Mouse (Mus musculus) C2C12 (cell line): ENCODE measurements at regions not wholly inside any gene's neighbourhood (a gene's known extent, or its start where the extent isn't known, plus 50 kb on each side); places are given as distances from the start of the nearest gene placed in this dataset.

ENCODE experiments used
- H3K27me3 ChIP-seq: one replicate; pipeline ENCODE4 v1.6.1; 2011; ENCODE audit not compliant: control insufficient read depth, insufficient read depth, insufficient read length
- H3K36me3 ChIP-seq: one replicate; pipeline ENCODE4 v1.6.1; 2011; ENCODE audit not compliant: control insufficient read depth, insufficient read depth
- H3K4me3 ChIP-seq: one replicate; pipeline ENCODE4 v1.5.1; 2011; ENCODE audit warnings: mild to moderate bottlenecking, control low read depth; ENCODE audit not compliant: poor library complexity, insufficient read depth, severe bottlenecking
- H3K79me2 ChIP-seq: one replicate; pipeline ENCODE4 v1.6.1; 2011; ENCODE audit not compliant: control insufficient read depth, insufficient read depth
- H3K79me3 ChIP-seq: one replicate; pipeline ENCODE4 v1.6.1; 2011; ENCODE audit warnings: low read depth, control low read depth
- H3ac ChIP-seq: one replicate; pipeline ENCODE3; 2011; ENCODE audit warnings: low read depth; ENCODE audit not compliant: control insufficient read depth, insufficient read length
- CEBPB ChIP-seq: IDR thresholded peaks from one replicate; pipeline ENCODE4 v1.6.1; 2011; ENCODE audit warnings: low read depth, mild to moderate bottlenecking, control low read depth, moderate library complexity
- CTCF ChIP-seq: IDR thresholded peaks from one replicate; pipeline ENCODE4 v1.5.1; 2011; ENCODE audit not compliant: control insufficient read depth, insufficient read depth, insufficient read length
- FOSL1 ChIP-seq: IDR thresholded peaks from one replicate; pipeline ENCODE4 v1.8.0; 2011; ENCODE audit warnings: mild to moderate bottlenecking, low read length; ENCODE audit not compliant: poor library complexity, insufficient read depth, severe bottlenecking
- MAX ChIP-seq: IDR thresholded peaks from one replicate; pipeline ENCODE4 v1.6.1; 2011; ENCODE audit warnings: mild to moderate bottlenecking, control low read depth
- MYOD1 ChIP-seq: IDR thresholded peaks from one replicate; pipeline ENCODE4 v1.6.1; 2011; ENCODE audit warnings: low read depth; ENCODE audit not compliant: control insufficient read depth, insufficient read length
- MYOG ChIP-seq: IDR thresholded peaks from one replicate; pipeline ENCODE4 v1.6.1; 2011; ENCODE audit not compliant: control insufficient read depth, insufficient read length; ENCODE audit errors: extremely low read depth
- USF1 ChIP-seq: IDR thresholded peaks from one replicate; pipeline ENCODE4 v1.6.1; 2011; ENCODE audit warnings: low read depth, mild to moderate bottlenecking, control low read depth, moderate library complexity

GRCm38 (mm10) chr3:81535448-81536205 is 396.8 kb upstream of the Ctso start:
- TF ChIP-seq MAX (no peak), CEBPB (no peak), USF1 (no peak), MYOD1 (no peak), CTCF (no peak), MYOG (no peak), FOSL1 (no peak)
- H3K27me3 ChIP-seq = no peaks in the 10 kb centered on the region
- H3K4me3 ChIP-seq = no peak overlapping the region
- H3K79me2 ChIP-seq = no peaks in the 10 kb centered on the region
- no peaks in the 10 kb centered on the region for H3K79me3 ChIP-seq
- no peak overlapping the region for H3ac ChIP-seq
- H3K36me3 ChIP-seq = no peaks in the 10 kb centered on the region

- Histone ChIP-seq H3ac (no peak overlapping the region), H3K79me2 (no peaks in the 10 kb centered on the region), H3K4me3 (no peak overlapping the region), H3K79me3 (no peaks in the 10 kb centered on the region), H3K27me3 (no peaks in the 10 kb centered on the region), H3K36me3 (no peaks in the 10 kb centered on the region)
- no peak for TF ChIP-seq USF1
- TF ChIP-seq CEBPB = no peak
- TF ChIP-seq MYOD1 = no peak
- no peak for TF ChIP-seq FOSL1
- no peak for TF ChIP-seq CTCF
- TF ChIP-seq MAX = no peak
- TF ChIP-seq MYOG = no peak
These were observed 377.6 kb upstream of the Ctso start for GRCm38 (mm10) chr3:81554773-81555172.

- TF ChIP-seq FOSL1 (peak; percentile 41), MYOD1 (no peak), CEBPB (peak; percentile 97), USF1 (peak; percentile 65)
- no peaks in the 10 kb centered on the region for H3K27me3 ChIP-seq
- no peak overlapping the region for H3K4me3 ChIP-seq
- H3K36me3 ChIP-seq = no peaks in the 10 kb centered on the region
- H3K79me2 ChIP-seq = no peaks in the 10 kb centered on the region
- H3K79me3 ChIP-seq = no peaks in the 10 kb centered on the region
- H3ac ChIP-seq = no peak overlapping the region
These were observed 369.7 kb upstream of the Ctso start for GRCm38 (mm10) chr3:81562610-81563258.

- H3K4me3 ChIP-seq = no peak overlapping the region
- TF ChIP-seq MAX (no peak), FOSL1 (no peak)
- no peaks in the 10 kb centered on the region for H3K36me3 ChIP-seq
These were observed 368.3 kb upstream of the Ctso start for GRCm38 (mm10) chr3:81563858-81564756.

GRCm38 (mm10) chr3:81564757-81565063 is 367.7 kb upstream of the Ctso start:
- H3K79me3 ChIP-seq = no peaks in the 10 kb centered on the region
- H3K27me3 ChIP-seq = no peaks in the 10 kb centered on the region
- H3ac ChIP-seq = no peak overlapping the region
- no peaks in the 10 kb centered on the region for H3K79me2 ChIP-seq
- no peak overlapping the region for H3K4me3 ChIP-seq
- TF ChIP-seq CTCF = no peak
- no peaks in the 10 kb centered on the region for H3K36me3 ChIP-seq

More at GRCm38 (mm10) chr3:81563858-81564756, 368.3 kb upstream of the Ctso start:
- no peak overlapping the region for H3ac ChIP-seq
- H3K27me3 ChIP-seq = no peaks in the 10 kb centered on the region
- H3K79me2 ChIP-seq = no peaks in the 10 kb centered on the region
- H3K79me3 ChIP-seq = no peaks in the 10 kb centered on the region

- no peak for TF ChIP-seq MAX
- no peak for TF ChIP-seq MYOG
- TF ChIP-seq MYOD1 = no peak
- TF ChIP-seq USF1 = no peak
- TF ChIP-seq FOSL1 = no peak
- TF ChIP-seq CEBPB = no peak
- TF ChIP-seq CTCF = no peak
- Histone ChIP-seq H3K4me3 (no peak overlapping the region), H3K36me3 (no peaks in the 10 kb centered on the region), H3ac (no peak overlapping the region), H3K79me2 (no peaks in the 10 kb centered on the region), H3K27me3 (no peaks in the 10 kb centered on the region), H3K79me3 (no peaks in the 10 kb centered on the region)
These were observed 348.9 kb upstream of the Ctso start for GRCm38 (mm10) chr3:81583387-81584027.
